Mouse (Mus musculus): ENCODE results near the gene Olfr1328. TPM values are rescaled to one million over a fixed set of nuclear protein-coding genes. Genes with fewer than 3 reads are reported as not detected.
"Not testable (repeated sequence)": the region's sequence is repeated elsewhere in the genome, so short reads cannot be mapped to it uniquely, and the experiment has no call there.

Gene Olfr1328
- not detected in 2 replicates for polyA plus RNA-seq (2015; fragmentation: Nextera tagmentation; extraction: Ambion mirVana)

DNA sequence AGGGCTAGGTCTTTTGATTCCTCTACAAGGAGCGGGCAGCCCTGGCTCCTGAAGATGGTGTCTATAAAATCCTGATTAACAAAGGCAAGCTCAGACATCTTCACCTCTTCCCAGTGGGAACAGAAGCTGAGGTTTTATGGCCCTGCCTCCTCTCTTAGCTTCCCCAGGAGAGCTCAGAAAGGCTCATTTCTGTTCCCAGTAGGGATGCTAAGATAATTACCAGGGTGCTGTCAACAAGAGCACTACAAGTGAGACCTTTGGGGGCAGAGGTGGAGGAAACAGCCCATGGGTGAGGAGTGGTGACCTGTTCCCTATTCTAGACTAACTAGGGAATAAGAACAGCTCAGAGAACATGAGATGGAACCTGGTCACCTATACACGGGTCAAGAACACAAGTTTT is at the start of gene Olfr1328:
TSS of gene Olfr1328 (minus strand) at position 101 of the 400 bp plus-strand sequence.
- no peaks in the 10 kb centered on the region for H3K36me3 ChIP-seq
- no peak within 1 kb of the TSS for H3K4me3 ChIP-seq (replicated peaks)
- no peak within 1 kb of the TSS for H3K27ac ChIP-seq (replicated peaks)
- H3K27me3 ChIP-seq (replicated peaks), result no peaks in the 10 kb centered on the region
- no peak within 1 kb of the TSS for H3K4me2 ChIP-seq
- 65% methylated on average over 2 of the region's 2 CpGs for WGBS
- no peaks in the 10 kb centered on the region for H3K9me3 ChIP-seq (replicated peaks)
- H3K4me1 ChIP-seq, result no peaks in the 10 kb centered on the region
- H3K9ac ChIP-seq (replicated peaks), result no peak within 1 kb of the TSS
- no peak for ATAC-seq (ENCODE audit: low FRiP score)

DNA sequence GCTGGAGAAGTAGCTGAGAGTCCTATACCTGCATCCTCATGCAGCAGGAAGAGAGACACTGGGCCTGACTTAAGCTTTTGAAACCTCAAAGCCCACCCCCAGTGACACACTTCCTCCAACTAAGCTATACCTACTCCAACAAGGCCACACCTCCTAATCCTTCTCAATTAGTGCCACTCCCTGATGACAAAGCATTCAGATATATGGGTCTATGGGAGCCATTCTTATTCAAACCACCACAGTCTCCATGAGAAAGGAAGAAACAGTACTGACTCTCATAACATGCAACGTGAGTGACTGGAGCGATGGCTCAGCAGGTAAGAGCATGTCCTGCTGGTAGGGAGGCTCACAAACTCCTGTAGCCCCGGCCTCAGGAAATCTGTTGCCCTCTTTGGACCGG is 46.9 kb upstream of the Olfr1328 start:
- no peak for ATAC-seq (ENCODE audit: low FRiP score)
- Histone ChIP-seq H3K9ac (replicated peaks) (no peak overlapping the region), H3K36me3 (no peaks in the 10 kb centered on the region), H3K9me3 (replicated peaks) (no peaks in the 10 kb centered on the region), H3K4me2 (no peak overlapping the region), H3K4me1 (no peaks in the 10 kb centered on the region), H3K27me3 (replicated peaks) (no peaks in the 10 kb centered on the region), H3K4me3 (replicated peaks) (no peak overlapping the region), H3K27ac (replicated peaks) (no peak overlapping the region)
- 93% methylated on average over 4 of the region's 4 CpGs for WGBS

DNA sequence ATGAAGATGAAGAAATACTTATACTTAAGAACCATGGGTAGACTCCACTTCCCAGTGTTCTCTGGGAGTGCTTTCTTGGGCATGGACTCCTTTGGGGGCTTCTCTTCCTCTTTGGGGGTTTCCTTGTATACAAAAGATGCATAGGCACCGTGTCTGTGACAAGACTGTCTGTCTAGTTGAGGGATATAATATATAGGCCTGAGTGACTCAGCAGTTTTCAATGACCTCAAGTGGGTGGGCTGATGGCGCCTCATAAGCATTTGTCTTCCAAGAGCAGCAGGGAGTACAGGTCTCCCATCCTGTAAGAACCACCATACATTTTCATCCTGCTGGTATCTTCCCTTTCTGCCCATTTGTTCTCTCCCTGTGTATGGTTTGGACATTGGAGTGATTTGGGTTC is 34.9 kb upstream of the Olfr1328 start:
- Histone ChIP-seq H3K27ac (replicated peaks) (no peak overlapping the region), H3K4me1 (no peaks in the 10 kb centered on the region), H3K27me3 (replicated peaks) (no peaks in the 10 kb centered on the region), H3K4me2 (no peak overlapping the region), H3K9me3 (replicated peaks) (no peaks in the 10 kb centered on the region), H3K9ac (replicated peaks) (no peak overlapping the region), H3K36me3 (no peaks in the 10 kb centered on the region), H3K4me3 (replicated peaks) (no peak overlapping the region)
- WGBS, result 77% methylated on average over 2 of the region's 2 CpGs
- no peak for ATAC-seq (ENCODE audit: low FRiP score)

DNA sequence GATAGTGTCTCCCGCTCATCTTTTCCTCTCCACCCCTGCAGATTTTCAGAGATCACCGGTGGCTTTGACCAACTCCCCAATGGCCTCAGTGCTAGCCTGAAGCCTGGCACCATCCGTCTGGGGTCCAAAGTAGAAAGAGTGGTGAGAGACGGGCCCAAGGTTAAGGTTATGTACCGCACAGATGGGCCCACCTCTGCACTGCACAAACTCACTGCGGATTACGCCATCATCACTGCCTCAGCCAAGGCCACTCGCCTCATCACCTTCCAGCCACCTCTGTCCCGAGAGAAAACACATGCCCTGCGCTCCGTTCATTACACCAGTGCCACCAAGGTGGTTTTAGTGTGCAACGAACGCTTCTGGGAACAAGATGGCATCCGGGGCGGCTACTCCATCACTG is 29.3 kb upstream of the Olfr1328 start:
- H3K4me2 ChIP-seq, result no peak overlapping the region
- H3K4me3 ChIP-seq (replicated peaks), result no peak overlapping the region
- no peak overlapping the region for H3K9ac ChIP-seq (replicated peaks)
- H3K27ac ChIP-seq (replicated peaks), result no peak overlapping the region
- no peaks in the 10 kb centered on the region for H3K4me1 ChIP-seq
- H3K27me3 ChIP-seq (replicated peaks), result no peaks in the 10 kb centered on the region
- no peaks in the 10 kb centered on the region for H3K9me3 ChIP-seq (replicated peaks)
- no peak for ATAC-seq (ENCODE audit: low FRiP score)
- H3K36me3 ChIP-seq, result no peaks in the 10 kb centered on the region
- 94% methylated on average over 15 of the region's 15 CpGs for WGBS

DNA sequence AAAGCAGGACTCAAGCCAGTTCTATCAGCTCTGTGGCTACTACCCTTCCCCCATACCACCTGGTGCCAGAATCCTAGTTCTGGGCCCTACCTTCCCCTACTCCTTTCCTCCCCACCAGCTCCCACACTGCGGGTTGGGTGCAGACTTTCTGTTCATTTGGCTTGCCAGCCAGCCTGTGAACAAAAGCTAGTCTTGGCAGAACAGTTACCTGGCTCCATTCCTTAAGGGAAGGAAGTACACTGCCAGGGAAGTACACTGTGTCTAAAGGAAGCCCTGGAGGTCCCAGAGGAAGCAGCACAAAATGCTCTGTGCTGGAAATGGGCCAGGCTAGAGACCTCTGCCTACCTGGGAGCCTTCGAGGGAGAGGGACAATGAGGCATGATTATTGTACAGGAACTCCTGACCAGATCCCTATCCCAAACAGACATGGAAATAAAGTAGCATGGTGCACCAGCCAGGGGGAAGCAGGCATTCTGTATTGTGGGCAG is 22.8 kb upstream of the Olfr1328 start, which contains the start of gene Lao1:
TSS of gene Lao1 (plus strand) at position 438 of the 488 bp plus-strand sequence.
- ATAC-seq (ENCODE audit: low FRiP score), result no peak
- Histone ChIP-seq H3K9ac (replicated peaks) (no peak within 1 kb of the TSS), H3K27ac (replicated peaks) (no peak within 1 kb of the TSS), H3K36me3 (no peaks in the 10 kb centered on the region), H3K4me2 (no peak within 1 kb of the TSS), H3K27me3 (replicated peaks) (no peaks in the 10 kb centered on the region), H3K9me3 (replicated peaks) (no peaks in the 10 kb centered on the region), H3K4me1 (no peaks in the 10 kb centered on the region), H3K4me3 (replicated peaks) (no peak within 1 kb of the TSS)
- WGBS, result 84% methylated on average over 2 of the region's 2 CpGs

DNA sequence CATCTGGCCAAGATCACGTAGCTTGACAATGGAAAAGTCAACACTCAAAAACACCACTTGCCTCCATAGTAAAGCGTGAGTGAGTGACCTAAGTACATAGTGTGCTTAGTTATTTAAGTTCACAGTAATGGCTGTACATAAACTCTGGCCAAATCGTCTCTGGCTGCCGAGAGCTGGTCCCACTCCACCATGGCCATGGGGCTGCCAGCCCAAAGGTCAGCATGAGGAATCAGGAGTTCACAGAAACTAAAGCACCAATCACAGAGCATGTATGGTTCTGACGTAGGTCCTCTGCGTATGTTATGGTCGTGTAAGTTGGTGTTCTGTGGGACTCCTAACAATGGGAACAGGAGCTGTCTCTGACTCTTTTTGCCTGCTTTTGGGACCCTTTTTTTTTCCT is 20.4 kb upstream of the Olfr1328 start:
- 85% methylated on average over 7 of the region's 7 CpGs for WGBS
- H3K27me3 ChIP-seq (replicated peaks), result no peaks in the 10 kb centered on the region
- H3K9ac ChIP-seq (replicated peaks), result no peak overlapping the region
- H3K4me1 ChIP-seq, result no peaks in the 10 kb centered on the region
- no peaks in the 10 kb centered on the region for H3K9me3 ChIP-seq (replicated peaks)
- no peaks in the 10 kb centered on the region for H3K36me3 ChIP-seq
- H3K4me3 ChIP-seq (replicated peaks), result no peak overlapping the region
- no peak overlapping the region for H3K27ac ChIP-seq (replicated peaks)
- ATAC-seq (ENCODE audit: low FRiP score), result no peak
- H3K4me2 ChIP-seq, result no peak overlapping the region

DNA sequence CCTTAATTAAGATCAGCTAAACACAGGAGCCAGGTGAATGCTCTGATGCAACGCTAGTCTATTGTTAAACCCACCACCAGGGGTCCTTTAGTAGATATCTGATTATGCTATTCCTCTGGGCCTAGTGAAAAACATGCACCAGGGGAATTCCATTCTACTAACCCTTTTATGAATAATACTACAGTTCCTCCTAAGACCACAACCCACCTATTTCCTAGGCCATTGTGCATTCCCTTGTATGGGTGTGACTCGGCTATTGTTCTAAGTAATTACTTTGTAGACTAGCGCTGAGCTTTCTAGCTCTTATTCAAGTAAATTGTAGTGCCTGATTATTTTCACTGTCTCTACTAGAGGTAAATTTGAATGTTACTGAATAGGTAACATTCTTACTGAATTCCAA is 7.1 kb downstream of the Olfr1328 start:
- H3K9ac ChIP-seq (replicated peaks); H3K36me3 ChIP-seq; ATAC-seq (ENCODE audit: low FRiP score); H3K4me1 ChIP-seq; H3K4me3 ChIP-seq (replicated peaks); H3K27ac ChIP-seq (replicated peaks); H3K4me2 ChIP-seq; H3K9me3 ChIP-seq (replicated peaks); H3K27me3 ChIP-seq (replicated peaks): not testable (repeated sequence)
- WGBS, result 77% methylated on average over 3 of the region's 3 CpGs

DNA sequence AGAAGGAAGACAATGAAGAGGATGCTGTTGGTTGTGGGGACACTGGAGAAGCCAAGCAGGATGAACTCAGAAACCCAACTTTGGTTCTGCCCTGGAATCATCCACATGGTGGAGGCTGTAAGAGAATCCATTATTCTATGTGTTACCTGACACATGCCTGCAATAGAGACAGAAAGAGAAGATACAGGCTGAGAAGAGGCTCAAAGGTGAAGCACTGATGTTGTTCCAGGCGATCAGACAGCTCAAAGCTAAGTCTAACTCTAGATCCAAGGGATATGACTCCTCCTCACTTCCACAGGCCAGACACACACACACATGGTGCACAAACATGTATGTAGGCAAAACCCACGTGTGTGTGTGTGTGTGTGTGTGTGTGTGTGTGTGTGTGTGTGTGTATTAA is 21.0 kb downstream of the Olfr1328 start, which contains the start of gene Olfr1329:
TSS of gene Olfr1329 (minus strand) at position 101 of the 400 bp plus-strand sequence.
- H3K36me3 ChIP-seq; H3K4me1 ChIP-seq; H3K9me3 ChIP-seq (replicated peaks); H3K4me2 ChIP-seq; H3K4me3 ChIP-seq (replicated peaks); ATAC-seq (ENCODE audit: low FRiP score); H3K9ac ChIP-seq (replicated peaks); H3K27ac ChIP-seq (replicated peaks); H3K27me3 ChIP-seq (replicated peaks): not testable (repeated sequence)
- WGBS, result 63% methylated on average over 2 of the region's 2 CpGs

DNA sequence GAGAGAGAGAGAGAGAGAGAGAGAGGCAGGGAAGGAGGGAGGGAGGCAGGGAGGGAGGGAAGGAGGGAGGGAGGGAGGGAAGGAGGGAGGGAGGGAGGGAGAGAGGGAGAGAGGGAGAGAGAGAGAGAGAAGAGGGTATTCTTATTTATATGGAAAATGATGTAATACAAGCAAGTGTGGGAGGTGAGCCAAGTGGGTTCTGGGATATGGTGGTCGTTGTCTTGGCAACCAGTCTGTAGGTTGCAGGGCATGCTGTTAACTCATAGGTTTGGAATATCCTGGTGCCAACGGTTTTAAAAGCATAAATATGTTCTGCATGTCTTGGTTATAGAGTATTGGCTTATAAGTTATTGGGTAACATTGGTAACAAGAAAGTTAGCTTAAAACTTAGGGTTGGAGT is 36.4 kb downstream of the Olfr1328 start:
- Histone ChIP-seq H3K27ac (replicated peaks) (no peak overlapping the region), H3K36me3 (no peaks in the 10 kb centered on the region), H3K27me3 (replicated peaks) (no peaks in the 10 kb centered on the region), H3K4me2 (no peak overlapping the region), H3K4me1 (no peaks in the 10 kb centered on the region), H3K9me3 (replicated peaks) (no peaks in the 10 kb centered on the region), H3K9ac (replicated peaks) (no peak overlapping the region), H3K4me3 (replicated peaks) (no peak overlapping the region)
- ATAC-seq (ENCODE audit: low FRiP score), result no peak
- 67% methylated on average over 2 of the region's 2 CpGs for WGBS

DNA sequence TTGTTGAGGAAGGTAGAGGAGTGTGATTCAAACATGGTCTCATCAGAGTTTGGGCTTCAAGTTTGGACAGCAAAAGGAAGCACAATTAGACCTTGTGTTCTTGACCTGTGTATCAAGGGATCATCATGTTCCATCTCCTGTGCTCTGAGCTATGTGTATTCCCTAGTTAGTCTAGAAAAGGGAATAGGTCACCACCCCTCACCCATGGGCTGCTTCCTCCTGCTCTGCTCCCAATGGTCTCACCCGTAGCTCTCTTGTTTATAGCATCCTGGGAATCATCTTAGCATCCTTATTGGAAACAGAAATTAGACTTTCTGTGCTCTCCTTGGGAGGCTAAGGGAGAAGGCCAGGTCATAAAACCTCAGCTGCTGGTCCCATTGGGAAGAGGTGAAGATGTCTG is 50.1 kb downstream of the Olfr1328 start, which contains the start of gene Olfr1330:
TSS of gene Olfr1330 (plus strand) at position 301 of the 400 bp plus-strand sequence.
- H3K4me2 ChIP-seq, result no peak within 1 kb of the TSS
- no peaks in the 10 kb centered on the region for H3K27me3 ChIP-seq (replicated peaks)
- no peak within 1 kb of the TSS for H3K27ac ChIP-seq (replicated peaks)
- H3K4me3 ChIP-seq (replicated peaks), result no peak within 1 kb of the TSS
- 79% methylated on average over 1 of the region's 1 CpGs for WGBS
- H3K9ac ChIP-seq (replicated peaks), result no peak within 1 kb of the TSS
- no peaks in the 10 kb centered on the region for H3K9me3 ChIP-seq (replicated peaks)
- ATAC-seq (ENCODE audit: low FRiP score), result no peak
- no peaks in the 10 kb centered on the region for H3K4me1 ChIP-seq
- no peaks in the 10 kb centered on the region for H3K36me3 ChIP-seq
